Mouse (Mus musculus) cerebellum, adult 9-11 months (tissue): Measurements from ENCODE around the gene Xylt1.

Experiments used
- DNase-seq: peaks from one replicate; pipeline ENCODE4 v3.0.0; 2022

The Xylt1 gene

DNA sequence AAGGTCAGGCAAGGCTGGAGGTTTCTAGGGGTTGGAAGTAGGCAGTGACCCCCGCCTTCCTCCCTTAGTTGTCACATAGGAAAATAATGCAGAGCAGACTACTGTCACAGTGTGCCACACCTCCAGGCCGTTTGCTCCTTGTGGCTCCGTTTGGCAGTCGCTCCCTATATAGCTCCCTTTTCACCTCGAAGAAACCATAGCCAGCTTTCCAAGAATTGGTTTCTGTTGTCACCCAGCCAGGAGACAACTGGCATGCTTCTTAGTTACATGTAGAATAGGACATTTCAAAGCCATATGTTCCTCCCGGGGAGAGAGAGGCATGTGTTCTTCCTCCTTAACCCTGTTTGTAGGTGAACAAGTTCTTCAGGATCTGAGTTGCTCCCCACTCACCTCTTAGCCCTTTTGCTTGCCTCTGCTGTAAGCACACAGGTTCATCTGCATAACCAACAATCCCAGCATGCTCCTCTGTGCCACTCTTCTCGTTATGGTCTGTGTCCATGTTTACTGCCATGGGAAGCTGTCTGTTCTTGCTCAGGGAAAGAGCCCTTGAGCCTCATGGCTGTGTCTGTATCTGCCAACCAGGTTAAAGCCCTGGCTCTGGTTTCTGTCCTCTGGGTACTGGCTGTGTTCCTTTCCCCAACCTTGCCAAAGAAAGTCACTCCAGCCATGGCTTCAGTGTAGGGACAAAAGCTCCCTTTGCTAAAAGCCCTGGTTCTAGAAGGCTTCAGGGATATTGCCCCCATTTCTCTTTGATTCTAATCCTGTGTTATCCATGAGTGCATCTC lies 143.8 kb downstream of the Xylt1 start:
- peak; percentile 8 for DNase-seq

DNA sequence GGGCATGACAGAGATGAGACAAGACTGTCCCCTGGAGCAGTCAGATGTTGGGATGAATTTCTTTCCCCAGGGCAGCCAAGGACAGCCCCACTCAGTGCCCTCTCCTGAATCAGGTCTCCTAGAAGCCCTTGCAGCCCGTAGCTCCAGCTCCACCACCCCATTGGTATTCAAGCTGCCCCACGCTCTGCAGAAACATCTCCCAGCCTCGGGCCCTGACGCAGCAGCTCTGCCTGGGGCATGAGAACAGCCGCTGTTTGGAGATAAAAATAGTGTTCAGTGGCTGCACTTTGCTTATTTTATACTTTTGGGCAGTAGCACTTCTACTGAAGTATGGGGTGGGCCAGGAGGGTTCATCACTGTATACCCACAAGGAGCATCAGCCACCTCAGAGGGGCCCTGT lies 144.9 kb downstream of the Xylt1 start:
- peak; percentile 7 for DNase-seq

DNA sequence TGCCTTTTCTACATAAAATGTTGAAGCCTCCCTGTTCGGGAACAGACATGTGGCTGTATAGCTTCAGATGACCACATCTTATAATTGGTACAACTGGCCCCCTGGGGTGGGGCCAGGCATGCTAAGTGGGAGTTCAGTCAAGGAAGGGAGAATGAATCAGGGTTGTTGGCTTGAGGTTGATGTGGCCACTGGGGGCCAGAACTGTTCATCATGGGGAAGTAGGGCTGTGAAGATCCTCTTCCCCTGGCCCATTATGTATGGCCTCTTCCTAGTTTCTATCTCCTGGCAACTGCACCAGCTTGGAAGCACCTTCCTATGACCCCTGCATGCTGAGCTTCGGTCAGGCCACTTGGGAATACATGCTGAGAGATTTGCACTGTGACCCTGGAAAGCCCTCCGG lies 145.8 kb downstream of the Xylt1 start:
- DNase-seq: no peak

DNA sequence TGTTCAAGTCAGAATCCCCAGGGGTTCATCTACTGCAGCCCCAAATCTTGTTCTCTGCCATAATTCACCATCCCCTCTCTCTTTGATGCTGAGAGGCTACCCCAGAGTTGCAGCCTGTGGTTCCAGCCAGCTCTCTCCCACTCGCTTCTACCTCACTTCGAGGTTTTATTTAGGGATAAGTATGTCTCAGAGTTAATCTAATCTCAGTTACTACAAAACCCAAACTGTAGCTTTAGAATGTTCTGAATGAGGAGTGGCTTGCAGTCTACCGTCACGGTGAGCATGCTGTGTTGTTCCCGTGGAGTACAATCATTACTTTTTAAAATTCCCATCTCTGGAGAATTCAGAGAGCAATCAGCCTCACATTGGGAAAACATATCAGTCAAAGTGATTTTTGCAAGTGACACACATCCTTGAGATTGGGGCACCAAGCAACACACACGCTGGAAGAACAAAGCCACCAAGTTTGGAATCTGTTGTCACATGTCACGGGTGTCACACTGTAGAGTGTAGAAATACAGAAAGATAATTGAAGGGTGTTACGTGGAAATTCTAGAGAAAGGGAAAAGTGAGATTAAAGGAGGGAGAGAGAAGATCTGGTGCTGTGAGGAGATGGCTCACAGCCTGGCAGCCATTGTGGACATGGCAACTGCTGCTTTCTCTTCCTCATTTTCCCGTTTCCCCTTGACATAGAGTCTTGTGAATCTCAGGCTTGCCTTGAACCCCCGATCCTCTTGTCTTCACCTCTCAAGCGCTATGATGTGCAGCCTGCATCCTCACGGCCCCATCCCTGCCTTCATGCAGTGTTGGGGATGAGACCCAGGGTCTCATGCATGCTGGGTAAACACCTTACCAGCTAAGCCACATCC lies 149.2 kb downstream of the Xylt1 start:
- DNase-seq: no peak

DNA sequence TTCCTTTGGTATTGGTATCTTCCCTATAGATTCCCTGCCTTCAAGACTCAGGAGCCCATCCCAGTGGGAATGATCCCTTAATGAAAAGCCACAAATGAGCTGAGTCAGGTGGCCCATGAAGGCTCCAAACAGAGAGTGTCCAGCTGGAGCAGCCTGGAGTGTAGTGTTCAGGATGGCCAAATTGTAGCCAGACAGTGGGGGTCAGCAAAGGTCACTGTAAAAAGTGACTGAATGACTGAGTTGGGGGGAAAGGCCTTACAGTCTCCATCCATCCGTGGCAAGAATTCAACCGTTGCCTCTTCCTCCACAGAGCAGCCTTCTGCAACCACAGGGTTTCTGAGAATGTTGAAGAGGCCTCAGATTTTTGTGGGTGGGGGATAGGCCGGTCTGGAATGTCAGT lies 151.9 kb downstream of the Xylt1 start:
- DNase-seq: no peak

DNA sequence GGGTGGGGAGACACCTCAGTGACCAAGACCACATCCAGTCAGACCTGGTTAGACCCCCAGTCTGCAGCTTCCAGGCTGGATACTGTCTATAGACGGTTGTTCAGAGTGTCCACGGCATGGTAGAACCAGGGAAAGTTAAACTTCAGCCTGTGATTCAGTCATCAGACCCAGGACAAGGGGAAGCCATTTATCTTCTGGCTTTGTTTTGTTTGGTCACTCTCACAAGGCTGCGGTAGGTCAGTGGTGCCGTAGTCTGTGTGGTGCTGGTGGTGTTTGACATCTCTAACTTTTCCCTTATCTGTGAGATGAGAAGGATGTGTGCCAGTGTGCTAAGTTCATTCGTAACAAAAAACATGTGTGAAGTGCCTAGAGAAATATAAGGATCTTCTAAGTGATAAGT lies 152.4 kb downstream of the Xylt1 start:
- no peak for DNase-seq

DNA sequence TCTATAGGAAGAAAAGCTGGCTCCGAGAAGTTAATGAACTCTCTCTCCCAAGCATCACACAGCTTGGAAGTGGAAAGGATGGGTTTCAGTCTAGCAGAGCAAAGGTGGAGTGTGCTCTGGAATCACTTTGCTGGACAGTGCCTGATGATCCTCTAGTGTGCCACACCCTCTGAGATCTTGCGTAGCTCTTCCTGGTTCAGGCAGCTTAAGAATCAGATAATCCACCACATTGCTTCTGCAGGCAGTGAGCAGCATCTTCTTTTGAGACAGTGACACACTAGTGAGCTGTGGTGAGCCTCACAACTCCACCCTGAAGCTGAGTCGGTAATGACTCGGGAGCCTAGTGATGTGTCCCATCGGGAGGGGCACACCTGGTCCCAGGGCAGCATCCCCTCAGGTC lies 159.2 kb downstream of the Xylt1 start:
- DNase-seq: no peak

DNA sequence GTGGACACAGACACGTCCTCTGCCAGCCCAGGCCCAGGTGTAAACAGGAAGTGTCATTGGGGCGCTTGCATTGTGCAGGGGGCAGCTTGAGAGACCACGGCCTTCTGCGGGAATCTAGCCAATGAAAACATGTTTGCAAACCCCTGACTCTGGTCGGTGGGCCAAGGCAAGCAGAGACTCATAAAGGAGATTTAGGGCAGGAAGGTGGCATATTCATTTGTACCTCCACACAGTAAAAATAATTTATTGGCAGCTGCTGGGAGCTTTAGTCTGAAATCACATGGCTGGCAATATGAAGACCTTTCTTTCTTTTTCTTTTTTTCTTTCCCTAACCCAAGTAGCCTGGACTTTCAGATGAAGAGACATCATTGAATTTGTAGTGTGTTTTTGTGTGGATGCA lies 159.6 kb downstream of the Xylt1 start:
- DNase-seq: no peak

DNA sequence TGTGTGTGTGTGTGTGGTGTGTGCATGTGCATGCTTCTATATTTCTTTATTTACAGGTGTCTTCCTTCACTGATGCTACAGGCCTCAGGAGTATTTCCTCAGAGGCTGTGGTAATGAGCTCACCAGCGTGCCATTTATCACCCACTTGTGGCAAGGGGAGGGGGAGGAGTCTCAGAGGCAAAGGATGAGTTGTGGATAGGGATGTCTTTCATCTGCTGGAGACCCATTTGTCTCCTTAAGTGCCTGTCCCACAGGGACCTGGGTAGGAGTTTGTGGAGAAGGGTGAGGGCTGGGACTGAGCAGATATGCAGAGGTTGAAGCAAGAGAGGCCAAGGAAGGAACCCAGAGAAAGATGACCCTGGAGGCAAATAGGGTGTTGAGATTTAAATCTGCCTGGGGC lies 160.3 kb downstream of the Xylt1 start:
- DNase-seq: no peak

DNA sequence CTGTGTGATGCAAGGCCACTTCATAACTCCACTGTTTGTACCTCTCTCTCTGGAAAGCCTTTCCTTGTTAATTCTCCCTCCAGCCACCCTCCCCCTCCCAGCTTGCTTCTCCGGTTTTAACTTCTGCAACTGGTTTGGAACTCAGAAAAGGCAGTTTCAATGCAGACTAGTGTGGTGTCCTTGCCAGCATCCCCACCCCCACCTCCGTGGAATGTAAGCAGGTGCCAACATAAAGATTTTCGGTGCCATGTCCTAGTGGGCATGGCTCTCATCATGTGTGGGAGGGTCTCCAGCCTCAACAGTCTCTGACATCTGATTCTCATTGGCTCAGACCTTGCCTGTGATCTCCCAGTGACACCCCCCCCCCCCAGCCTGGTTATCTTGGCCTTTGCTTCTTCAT lies 160.9 kb downstream of the Xylt1 start:
- no peak for DNase-seq

DNA sequence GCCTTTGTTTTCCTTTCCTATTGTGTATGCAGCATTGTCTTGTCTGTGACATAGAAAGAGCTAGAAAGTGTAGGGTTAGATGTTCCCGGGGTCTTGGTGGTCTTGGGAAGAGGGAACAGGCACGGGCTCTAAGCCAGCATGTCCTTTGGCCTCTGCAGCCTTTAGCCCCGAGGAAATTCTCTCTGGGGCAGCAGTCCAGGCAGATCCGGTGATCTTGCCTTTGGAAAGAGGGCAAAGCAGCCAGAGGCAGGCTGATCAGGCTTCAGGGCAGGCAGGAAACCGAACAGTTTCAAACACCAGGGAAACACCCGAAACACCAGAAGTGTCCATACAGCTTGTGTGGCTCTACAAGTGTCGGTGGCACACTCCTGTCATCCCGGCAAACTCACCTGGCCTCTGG lies 162.3 kb downstream of the Xylt1 start:
- no peak for DNase-seq

DNA sequence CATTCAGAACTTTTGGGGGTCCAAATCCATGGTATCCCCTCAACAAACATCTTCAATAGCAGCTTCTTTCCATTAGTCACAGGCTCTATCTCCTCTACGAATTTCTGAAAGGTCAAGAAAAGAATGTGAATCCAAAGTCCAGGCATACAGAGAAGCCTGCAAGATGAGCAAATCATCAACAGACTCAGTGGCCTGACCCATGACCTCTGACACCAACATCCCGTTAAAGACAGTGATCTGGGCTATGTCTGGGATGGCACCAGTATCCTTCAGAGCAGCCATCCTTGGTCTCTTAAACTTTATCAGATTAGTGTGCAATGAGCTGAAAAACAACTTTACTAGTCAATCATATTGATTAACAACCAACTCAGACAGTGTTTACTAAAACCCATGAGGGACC lies 163.3 kb downstream of the Xylt1 start:
- DNase-seq: no peak

DNA sequence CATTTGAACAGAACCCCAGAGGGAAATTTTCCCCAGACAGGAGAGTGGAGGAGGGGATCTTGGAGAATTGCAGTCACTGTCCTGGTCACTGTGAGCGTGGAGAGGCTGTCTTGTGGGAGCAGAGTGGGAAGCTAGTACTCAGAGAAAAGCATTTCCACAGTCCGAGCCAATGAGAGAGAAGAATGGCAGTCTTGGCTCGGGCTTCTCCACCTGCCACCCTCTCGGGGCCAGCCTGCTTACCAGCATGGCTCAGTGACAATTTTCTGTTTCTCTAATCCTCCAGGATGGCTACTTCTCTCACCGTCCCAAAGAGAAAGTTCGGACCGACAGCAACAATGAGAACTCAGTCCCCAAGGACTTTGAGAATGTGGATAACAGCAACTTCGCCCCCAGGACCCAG lies 167.5 kb downstream of the Xylt1 start:
- DNase-seq: no peak

DNA sequence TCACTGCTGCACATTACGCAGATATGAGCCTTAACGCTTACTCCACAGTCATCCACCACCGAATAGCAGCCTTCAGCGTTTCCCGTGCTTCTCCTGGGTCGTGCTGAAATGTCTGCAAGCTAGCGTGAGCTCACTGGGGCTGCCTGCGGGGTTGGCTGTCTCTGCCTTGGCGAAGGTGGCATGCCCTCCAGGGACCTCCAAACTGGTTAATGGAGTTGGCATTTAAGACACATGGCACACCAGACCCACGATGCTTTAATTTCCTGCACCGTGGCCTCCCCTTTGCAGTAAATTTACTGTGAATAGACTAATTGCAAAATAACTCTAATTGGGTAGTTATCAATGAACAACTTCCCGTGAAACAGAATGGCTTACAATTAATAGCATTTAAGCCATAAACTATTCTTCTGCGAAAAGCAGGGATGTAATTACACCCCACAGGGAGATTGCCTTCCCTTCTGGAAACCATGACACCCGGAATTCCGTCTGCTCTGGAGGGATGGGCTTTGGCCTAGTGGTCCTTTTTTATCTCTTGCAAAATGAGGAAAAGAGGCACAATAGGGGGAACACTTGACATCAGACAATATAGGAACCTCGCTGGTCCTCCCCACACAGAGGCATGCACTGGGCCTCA lies 170.3 kb downstream of the Xylt1 start:
- no peak for DNase-seq

DNA sequence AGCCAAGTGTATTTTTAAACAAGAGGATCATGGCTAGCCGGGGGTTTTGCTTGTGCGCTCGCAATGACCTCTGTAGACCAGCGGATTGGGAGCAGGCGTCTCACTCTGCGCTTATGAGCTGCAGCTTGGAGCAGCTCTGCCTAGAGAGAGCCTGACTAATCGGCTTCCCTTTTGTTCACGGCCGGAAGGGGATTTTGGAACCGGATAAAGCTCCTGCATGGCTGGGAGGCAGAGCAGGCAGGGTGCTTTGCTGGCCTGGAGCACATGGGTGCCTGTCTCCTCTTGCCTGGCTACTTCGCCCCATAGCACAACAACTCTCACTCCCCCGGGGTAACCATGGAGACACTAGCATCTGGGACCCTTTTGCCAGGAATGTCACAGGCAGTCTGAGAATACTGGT lies 172.4 kb downstream of the Xylt1 start:
- DNase-seq: no peak

DNA sequence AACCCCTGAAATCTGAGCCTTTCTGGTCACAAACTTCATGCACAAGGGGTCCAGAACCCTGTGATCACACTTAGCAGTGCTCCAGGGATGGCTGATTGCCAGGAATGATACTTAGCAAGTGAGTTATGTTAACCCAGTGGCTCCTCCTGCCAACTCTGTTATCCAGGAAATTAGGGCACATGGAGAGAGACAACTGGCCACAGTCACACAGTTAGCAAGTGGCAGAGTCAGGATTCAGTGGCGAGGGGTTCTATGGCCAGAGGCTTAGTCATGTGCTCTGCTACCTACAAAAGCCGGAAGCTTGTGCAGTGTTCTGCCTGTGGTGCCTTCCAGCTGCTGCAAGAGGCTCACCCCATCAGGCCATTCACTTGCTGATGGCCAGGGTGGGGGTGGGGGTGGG lies 175.0 kb downstream of the Xylt1 start:
- no peak for DNase-seq

DNA sequence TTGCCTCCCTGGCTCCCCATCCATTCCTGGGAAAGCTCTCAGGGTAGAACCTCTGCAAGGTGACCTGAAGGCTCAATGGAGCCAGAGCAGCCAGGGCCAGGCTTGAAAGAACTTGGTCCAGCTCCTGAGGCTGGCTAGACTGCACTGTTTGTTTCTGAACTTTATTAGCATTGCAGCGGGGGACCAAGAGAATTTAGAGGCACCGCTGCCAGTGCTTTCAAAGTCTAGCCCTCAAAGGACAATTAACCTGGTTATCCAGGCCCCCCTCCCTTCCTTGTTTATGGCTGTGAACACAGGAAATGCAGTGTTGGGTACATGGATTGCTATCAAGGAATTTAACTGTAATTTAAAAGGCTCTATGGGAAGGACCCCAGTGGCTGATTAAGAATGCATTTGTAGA lies 177.4 kb downstream of the Xylt1 start:
- no peak for DNase-seq

DNA sequence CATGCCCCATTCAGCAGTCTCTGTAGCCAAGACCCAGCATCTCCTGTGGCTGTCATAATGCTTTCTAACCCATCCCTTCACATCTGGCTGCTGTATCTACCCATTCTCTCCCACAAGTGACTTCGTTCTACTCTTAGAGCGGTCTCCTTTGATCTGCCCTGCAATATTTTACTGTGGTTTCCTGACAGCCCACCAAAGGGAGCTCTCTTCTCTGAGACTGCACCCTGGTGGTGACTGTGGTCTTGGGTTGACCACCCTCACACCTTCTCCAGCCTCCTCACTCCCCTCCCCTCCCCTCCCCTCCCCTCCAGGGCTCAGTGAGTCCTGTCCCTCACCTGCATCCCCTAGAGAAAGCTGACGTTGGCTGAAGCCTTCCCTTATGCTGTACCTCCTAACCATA lies 178.3 kb downstream of the Xylt1 start:
- no peak for DNase-seq

DNA sequence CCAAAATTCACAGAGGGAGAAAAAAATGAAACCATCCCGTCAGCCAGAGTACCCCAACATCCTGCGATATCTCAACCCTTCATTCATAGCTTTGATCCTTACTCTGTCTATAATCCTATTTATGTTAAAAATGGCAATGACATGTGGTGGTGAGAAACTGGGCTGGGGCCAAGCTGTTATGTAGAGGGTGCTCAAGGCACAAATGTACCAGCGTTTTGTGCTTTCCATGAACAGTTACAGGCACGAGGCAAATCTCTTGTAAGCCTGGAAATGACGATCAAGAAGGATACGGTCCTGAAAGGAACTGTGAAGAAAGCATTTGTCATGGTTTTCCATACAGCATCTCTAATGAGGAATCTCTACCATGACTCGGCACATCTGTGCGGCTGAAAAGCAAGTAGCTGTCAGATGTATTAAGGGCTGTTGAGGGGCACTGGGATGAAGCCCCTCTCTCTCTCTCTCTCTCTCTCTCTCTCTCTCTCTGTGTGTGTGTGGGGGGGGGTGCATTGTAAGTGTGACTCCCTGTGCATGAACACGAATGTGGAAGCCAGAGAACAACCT lies 183.2 kb downstream of the Xylt1 start:
- no peak for DNase-seq

DNA sequence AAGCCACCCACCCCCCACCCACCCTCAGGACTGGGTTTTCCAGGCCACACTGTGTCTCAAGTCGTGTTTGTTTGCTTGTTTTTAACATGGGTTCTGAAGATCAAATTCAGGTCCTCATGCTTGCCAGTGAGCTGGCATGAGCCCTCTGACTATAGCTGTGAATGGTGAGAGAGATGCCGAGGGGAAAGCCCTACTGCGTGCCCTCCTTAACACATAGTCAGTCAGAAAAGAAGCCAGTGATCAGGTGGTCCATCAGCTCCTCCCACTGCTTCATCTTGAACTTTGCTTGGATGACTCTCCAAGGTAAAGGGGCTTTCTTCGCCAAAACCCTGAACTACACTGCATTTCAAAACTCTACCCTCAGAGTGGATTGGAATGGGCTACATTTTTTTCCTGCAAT lies 183.8 kb downstream of the Xylt1 start:
- no peak for DNase-seq

DNA sequence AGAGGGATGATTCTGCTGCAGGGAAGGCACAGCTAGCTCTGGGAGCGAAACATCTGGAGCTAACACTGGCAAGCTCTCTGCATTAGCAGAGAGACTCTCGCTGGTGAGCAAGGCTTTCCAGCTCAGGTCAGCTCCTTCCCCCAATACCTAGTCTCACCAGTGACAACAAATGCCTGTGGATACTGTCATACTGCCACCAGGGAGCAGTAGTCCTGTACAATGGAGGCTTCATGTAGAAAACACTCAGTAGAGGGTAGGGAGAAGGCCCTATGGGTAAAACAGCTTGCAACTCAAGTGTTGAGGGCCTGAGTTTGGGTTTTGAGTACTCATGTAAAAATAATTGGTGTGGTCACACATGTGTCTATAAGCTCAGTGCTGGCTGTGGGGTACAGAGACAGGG lies 185.3 kb downstream of the Xylt1 start:
- DNase-seq: no peak

DNA sequence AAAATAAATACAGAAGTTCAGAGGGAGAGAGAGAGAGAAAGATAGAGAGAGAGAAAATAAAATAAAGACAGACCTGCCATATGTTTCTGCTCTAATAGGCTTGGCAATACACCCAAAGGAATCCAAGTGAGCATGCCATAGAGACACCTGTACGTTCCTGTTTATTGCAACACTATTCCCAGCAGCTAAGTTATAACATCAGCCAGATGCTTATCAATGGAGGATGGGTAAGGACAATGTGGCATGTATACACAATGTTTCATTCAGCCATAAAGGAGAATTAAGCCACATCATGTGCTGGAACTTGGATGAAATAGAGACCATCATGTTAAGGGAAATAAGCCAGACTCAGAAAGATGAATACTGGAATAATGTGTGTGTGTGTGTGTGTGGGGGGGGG lies 186.1 kb downstream of the Xylt1 start:
- DNase-seq: no peak

DNA sequence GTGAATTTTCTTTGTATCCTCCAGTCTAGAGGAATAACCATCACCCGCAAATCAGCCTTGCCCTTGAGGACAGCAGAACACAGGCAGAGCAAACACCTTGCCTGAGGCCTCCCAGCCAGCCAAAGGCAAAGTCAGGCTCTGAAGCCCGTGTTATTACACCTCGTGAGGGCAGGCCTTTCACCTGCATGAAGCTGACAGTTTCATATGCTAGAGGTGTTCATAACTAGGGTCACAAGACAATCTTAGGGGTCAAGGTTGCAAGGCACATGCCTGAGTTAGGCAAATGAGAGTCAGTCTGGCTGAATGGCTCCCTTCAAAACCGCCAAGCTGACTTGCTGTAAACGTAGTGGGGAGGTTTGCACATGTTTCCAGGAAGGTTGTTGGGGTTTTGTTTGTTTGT lies 186.5 kb downstream of the Xylt1 start:
- no peak for DNase-seq
